Mouse (Mus musculus): ENCODE results near the gene F13b. TPM values are rescaled to one million over a fixed set of nuclear protein-coding genes. Genes with fewer than 3 reads are reported as not detected.

F13b gene
- polyA plus RNA-seq (2015; fragmentation: Nextera tagmentation; extraction: Ambion mirVana), result not detected in 2 replicates

GRCm38 (mm10) chr1:139501258-139501752 lies at the start of gene F13b:
TSS of gene F13b (plus strand) at chr1:139501702.

DNA sequence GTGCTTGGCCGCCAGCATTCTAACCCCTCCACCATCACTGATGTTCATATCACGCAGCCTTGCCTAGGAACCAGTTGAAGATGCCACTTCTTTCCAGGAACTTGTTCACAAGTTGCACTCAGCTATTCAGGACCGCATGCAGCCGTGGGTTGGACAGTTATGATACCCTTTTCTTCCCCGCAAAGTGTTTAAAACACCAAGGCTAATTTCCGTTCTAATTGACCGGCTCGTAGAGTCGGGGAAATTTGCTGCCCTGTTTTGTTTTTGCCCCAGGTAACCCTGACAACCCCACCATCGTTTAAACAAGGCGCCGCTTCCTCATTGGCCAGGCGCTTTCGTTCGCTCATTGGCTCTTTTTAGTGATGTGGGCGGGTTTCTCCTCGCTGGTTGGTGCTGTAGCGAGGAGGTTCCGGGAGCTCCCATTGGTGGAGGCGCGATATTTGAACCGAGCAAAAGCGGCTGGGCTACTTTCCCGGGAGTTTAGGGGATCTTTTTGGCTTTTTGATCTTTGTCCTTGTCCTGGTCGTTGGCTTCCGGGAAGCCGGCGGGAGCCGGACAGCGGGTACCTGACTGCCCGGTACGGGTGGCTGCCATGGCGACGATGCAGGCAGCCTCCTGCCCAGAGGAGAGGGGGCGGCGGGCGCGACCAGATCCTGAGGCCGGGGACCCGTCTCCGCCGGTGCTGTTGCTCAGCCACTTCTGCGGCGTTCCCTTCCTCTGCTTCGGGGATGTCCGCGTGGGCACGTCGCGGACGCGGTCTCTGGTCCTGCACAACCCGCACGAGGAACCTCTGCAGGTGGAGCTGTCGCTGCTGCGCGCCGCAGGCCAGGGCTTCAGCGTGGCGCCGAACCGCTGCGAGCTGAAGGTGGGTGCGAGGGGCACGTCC lies 46.9 kb upstream of the F13b start, which contains the start of gene Aspm:
Aspm (plus strand) TSS at position 433 of the 886 bp plus-strand sequence.

GRCm38 (mm10) chr1:139560024-139560423 lies 58.5 kb downstream of the F13b start, which contains the start of gene Cfhr1:
TSS of gene Cfhr1 (minus strand) at chr1:139560272.

Other genes with a start within 250 kb of the F13b start
- 0.59 and 0.61 TPM in 2 replicates for gene Crb1, start 124.6 kb upstream of the F13b start, polyA plus RNA-seq (2015; fragmentation: Nextera tagmentation; extraction: Ambion mirVana)
- 7.8 and 8.3 TPM in 2 replicates for gene Zbtb41, start 79.4 kb upstream of the F13b start, polyA plus RNA-seq (2015; fragmentation: Nextera tagmentation; extraction: Ambion mirVana)
- gene Aspm, start 46.9 kb upstream of the F13b start, polyA plus RNA-seq (2015; fragmentation: Nextera tagmentation; extraction: Ambion mirVana), result 1.4 and 1.8 TPM in 2 replicates
- not detected in 2 replicates for gene Cfhr1, start 58.6 kb downstream of the F13b start, polyA plus RNA-seq (2015; fragmentation: Nextera tagmentation; extraction: Ambion mirVana)